ENCODE assay signal across 23 mouse cellular contexts in genomic region chr12:31122892-31123622, GRCm38 (mm10). TPM values are rescaled to one million over a fixed set of nuclear protein-coding genes. Genes with fewer than 3 reads are reported as not detected.
DNase-seq lines count a peak whose midpoint lies in the region; ATAC-seq lines count a peak whose summit lies in the region.
"Had no signal": no experiment of that assay in that cellular context is flagged by ENCODE, and none has a peak within 500 bp of the region (broad histone marks: within the 10 kb centered on the region; RNA-seq: fewer than 3 reads in every experiment).

No protein-coding gene starts in this region.

- no peak for DNase-seq in kidney, adult 8-10 months
- no peak for DNase-seq in limb, embryonic 10.5 days (ENCODE audit: low spot score)
- DNase-seq in midbrain, embryonic 11.5 days (ENCODE audit: low spot score, missing footprints): peak; percentile 79
- DNase-seq: adrenal gland, adult 2 months; adrenal gland, postnatal 14 days; cerebellum, adult 11 months; cerebellum, adult 2 months; cerebellum, adult 9-11 months; cerebellum, postnatal 25 days; forebrain, postnatal 0 days; gastrocnemius, adult 2 months; gastrocnemius, postnatal 14 days; heart, postnatal 14 days; heart, postnatal 4 days had no signal

- ATAC-seq in kidney, embryonic 15.5 days (replicated peaks; ENCODE audit: low FRiP score): peak; percentile 74
- peak; percentile 54 for ATAC-seq in limb, embryonic 13.5 days (ENCODE audit: low FRiP score, low read depth)
- no peak for ATAC-seq in midbrain, embryonic 11.5 days (ENCODE audit: low FRiP score)
- no peak for ATAC-seq in midbrain, embryonic 16.5 days
- ATAC-seq: CD4-positive, CD25-positive, alpha-beta regulatory T cell, adult 4 months; forebrain, embryonic 14.5 days; forebrain, postnatal 0 days had no signal

- no peak overlapping the region for H3K27ac ChIP-seq in kidney, embryonic 15.5 days
- no peak overlapping the region for H3K27ac ChIP-seq in limb, embryonic 13.5 days
- no peak overlapping the region for H3K27ac ChIP-seq in limb, embryonic 10.5 days
- H3K27ac ChIP-seq in midbrain, embryonic 11.5 days (ENCODE audit: low read depth, low read length): no peak overlapping the region
- H3K27ac ChIP-seq in midbrain, embryonic 16.5 days (ENCODE audit: low read length): no peak overlapping the region
- H3K27ac ChIP-seq: embryonic facial prominence, embryonic 12.5 days; embryonic facial prominence, embryonic 15.5 days; gastrocnemius, adult 2 months; heart, embryonic 13.5 days; hindbrain, embryonic 14.5 days had no signal

- no peaks in the 10 kb centered on the region for H3K27me3 ChIP-seq in kidney, embryonic 15.5 days
- no peaks in the 10 kb centered on the region for H3K27me3 ChIP-seq in limb, embryonic 13.5 days
- H3K27me3 ChIP-seq in limb, embryonic 10.5 days (ENCODE audit: low read depth, poor library complexity, severe bottlenecking): no peaks in the 10 kb centered on the region
- H3K27me3 ChIP-seq in midbrain, embryonic 11.5 days (ENCODE audit: control insufficient read depth, insufficient read depth, low read length): no peaks in the 10 kb centered on the region
- no peaks in the 10 kb centered on the region for H3K27me3 ChIP-seq in midbrain, embryonic 16.5 days (ENCODE audit: control insufficient read depth, insufficient read depth, low read depth, low read length)
- H3K27me3 ChIP-seq: embryonic facial prominence, embryonic 12.5 days; embryonic facial prominence, embryonic 15.5 days had no signal

- WGBS in kidney, embryonic 15.5 days: 48% methylated on average over 6 of the region's 6 CpGs
- 56% methylated on average over 6 of the region's 6 CpGs for WGBS in limb, embryonic 13.5 days
- 73% methylated on average over 6 of the region's 6 CpGs for WGBS in limb, embryonic 10.5 days
- WGBS in midbrain, embryonic 11.5 days: 73% methylated on average over 6 of the region's 6 CpGs
- WGBS in midbrain, embryonic 16.5 days: 81% methylated on average over 6 of the region's 6 CpGs

- H3K4me1 ChIP-seq in kidney, embryonic 15.5 days: peaks cover 25% of the 10 kb centered on the region
- no peaks in the 10 kb centered on the region for H3K4me1 ChIP-seq in limb, embryonic 13.5 days
- peaks cover 5% of the 10 kb centered on the region; the same call in 1 of the 2 replicates for H3K4me1 ChIP-seq in limb, embryonic 10.5 days
- H3K4me1 ChIP-seq in midbrain, embryonic 11.5 days (ENCODE audit: control insufficient read depth, insufficient read depth, low read length): no peaks in the 10 kb centered on the region
- no peaks in the 10 kb centered on the region for H3K4me1 ChIP-seq in midbrain, embryonic 16.5 days (ENCODE audit: control insufficient read depth, insufficient read depth, low read length)
- H3K4me1 ChIP-seq: embryonic facial prominence, embryonic 12.5 days; embryonic facial prominence, embryonic 15.5 days had no signal

- H3K9me3 ChIP-seq in kidney, embryonic 15.5 days (replicated peaks): no peaks in the 10 kb centered on the region
- H3K9me3 ChIP-seq in limb, embryonic 13.5 days: no peaks in the 10 kb centered on the region
- H3K9me3 ChIP-seq in limb, embryonic 10.5 days (replicated peaks): no peaks in the 10 kb centered on the region
- no peaks in the 10 kb centered on the region for H3K9me3 ChIP-seq in midbrain, embryonic 11.5 days (ENCODE audit: control insufficient read depth, low read length)
- H3K9me3 ChIP-seq in midbrain, embryonic 16.5 days (replicated peaks; ENCODE audit: control insufficient read depth, low read length, poor library complexity, severe bottlenecking): 0 out of 2 replicates have a peak, but pooled peaks cover 2% of the 10 kb centered on the region
- H3K9me3 ChIP-seq: embryonic facial prominence, embryonic 12.5 days; embryonic facial prominence, embryonic 15.5 days; heart, embryonic 13.5 days had no signal

- no peak overlapping the region for H3K9ac ChIP-seq in kidney, embryonic 15.5 days
- H3K9ac ChIP-seq in limb, embryonic 13.5 days: no peak overlapping the region
- no peak overlapping the region for H3K9ac ChIP-seq in midbrain, embryonic 11.5 days (ENCODE audit: low read length)
- H3K9ac ChIP-seq in midbrain, embryonic 16.5 days (ENCODE audit: low read depth, low read length): no peak overlapping the region
- H3K9ac ChIP-seq: embryonic facial prominence, embryonic 12.5 days; embryonic facial prominence, embryonic 15.5 days; forebrain, postnatal 0 days; heart, embryonic 13.5 days; hindbrain, embryonic 14.5 days had no signal

- H3K4me3 ChIP-seq in kidney, embryonic 15.5 days (replicated peaks): no peak overlapping the region
- no peak overlapping the region for H3K4me3 ChIP-seq in limb, embryonic 13.5 days
- H3K4me3 ChIP-seq in limb, embryonic 10.5 days: no peak overlapping the region
- H3K4me3 ChIP-seq in midbrain, embryonic 11.5 days (ENCODE audit: low read depth, low read length): no peak overlapping the region
- no peak overlapping the region for H3K4me3 ChIP-seq in midbrain, embryonic 16.5 days (ENCODE audit: low read depth, low read length)
- H3K4me3 ChIP-seq: embryonic facial prominence, embryonic 12.5 days; embryonic facial prominence, embryonic 15.5 days; gastrocnemius, adult 2 months; heart, embryonic 13.5 days had no signal

- H3K36me3 ChIP-seq in kidney, embryonic 15.5 days: no peaks in the 10 kb centered on the region
- no peaks in the 10 kb centered on the region for H3K36me3 ChIP-seq in limb, embryonic 13.5 days
- no peaks in the 10 kb centered on the region for H3K36me3 ChIP-seq in limb, embryonic 10.5 days
- H3K36me3 ChIP-seq in midbrain, embryonic 11.5 days (ENCODE audit: control insufficient read depth, insufficient read depth, low read length): no peaks in the 10 kb centered on the region
- no peaks in the 10 kb centered on the region for H3K36me3 ChIP-seq in midbrain, embryonic 16.5 days (ENCODE audit: control insufficient read depth, insufficient read depth, low read length)
- H3K36me3 ChIP-seq: embryonic facial prominence, embryonic 12.5 days; embryonic facial prominence, embryonic 15.5 days; heart, embryonic 13.5 days had no signal

- H3K4me2 ChIP-seq in kidney, embryonic 15.5 days: no peak overlapping the region
- H3K4me2 ChIP-seq in limb, embryonic 13.5 days (replicated peaks): no peak overlapping the region
- no peak overlapping the region for H3K4me2 ChIP-seq in midbrain, embryonic 11.5 days
- no peak overlapping the region for H3K4me2 ChIP-seq in midbrain, embryonic 16.5 days (ENCODE audit: low read length)
- H3K4me2 ChIP-seq: embryonic facial prominence, embryonic 12.5 days; embryonic facial prominence, embryonic 15.5 days; heart, embryonic 13.5 days; hindbrain, embryonic 14.5 days had no signal

RNA-seq across cellular contexts. Expression of gene Fam110c, which starts 49.4 kb away (rescaled TPM):
- polyA plus RNA-seq in kidney, embryonic 15.5 days (2015; fragmentation: Nextera tagmentation; extraction: Ambion mirVana): 4.7 and 4.9 TPM in 2 replicates
- polyA plus RNA-seq in limb, embryonic 13.5 days (2015; fragmentation: Nextera tagmentation; extraction: Ambion mirVana): 0.08 and 0.22 TPM in 2 replicates
- polyA plus RNA-seq in limb, embryonic 10.5 days (2016; fragmentation: Nextera tagmentation; extraction: Ambion mirVana): 0.13 and 0.15 TPM in 2 replicates
- polyA plus RNA-seq in midbrain, embryonic 11.5 days (2014; fragmentation: Nextera tagmentation; extraction: Ambion mirVana): 0.05 and 0.06 TPM in 2 replicates
- polyA plus RNA-seq in midbrain, embryonic 16.5 days (2015; fragmentation: Nextera tagmentation; extraction: Ambion mirVana): not detected in 2 replicates
- polyA plus RNA-seq: forebrain, embryonic 14.5 days; forebrain, postnatal 0 days; hindbrain, embryonic 14.5 days had no signal

Comparison
In these comparisons a context has a peak if more than half of its experiments do, and no peak if none do; other contexts are left out.
1. ATAC-seq: peak in kidney, embryonic 15.5 days (single experiment) and limb, embryonic 13.5 days (single experiment); none in midbrain, embryonic 11.5 days (single experiment) and midbrain, embryonic 16.5 days (single experiment).